Mouse (Mus musculus) heart, adult 2 months (tissue): Measurements from ENCODE around the gene Qrfp.

Experiments used
- EP300 ChIP-seq: fragments of 200-500 bp; IDR thresholded peaks from 2 replicates; pipeline ENCODE4 v1.6.1; 2011; ENCODE audit warnings: low read depth, low read length, control low read depth; ENCODE audit not compliant: insufficient read depth
- POLR2A ChIP-seq: fragments of 200-500 bp; IDR thresholded peaks from 2 replicates; pipeline ENCODE4 v1.6.1; 2011; ENCODE audit warnings: mild to moderate bottlenecking, low read depth, low read length, control low read depth; ENCODE audit not compliant: insufficient read depth

DNA sequence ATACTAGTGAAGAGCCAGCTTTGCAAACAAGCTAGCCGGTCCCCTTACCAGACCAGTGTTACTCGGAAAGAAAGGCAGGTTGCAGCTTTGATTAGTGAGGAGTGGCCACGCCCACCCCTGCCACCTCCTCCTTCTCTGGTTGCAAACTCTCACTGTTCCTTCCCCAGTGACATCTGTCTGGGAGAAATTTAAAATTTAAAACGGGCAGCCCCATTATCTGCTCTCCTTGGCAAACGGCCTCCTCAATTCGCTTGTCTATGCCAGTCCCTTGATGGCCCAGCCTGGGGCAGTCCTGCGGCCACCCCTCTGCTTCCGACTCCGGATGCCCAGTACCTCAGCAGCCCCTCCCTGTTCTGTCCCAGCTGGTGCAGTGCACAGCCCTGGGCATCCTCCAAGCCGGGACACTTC, 34.4 kb upstream of the Qrfp start:
- TF ChIP-seq EP300 (no peak), POLR2A (no peak)
